Mouse (Mus musculus): ENCODE measurements around the gene Pias1.

DNA sequence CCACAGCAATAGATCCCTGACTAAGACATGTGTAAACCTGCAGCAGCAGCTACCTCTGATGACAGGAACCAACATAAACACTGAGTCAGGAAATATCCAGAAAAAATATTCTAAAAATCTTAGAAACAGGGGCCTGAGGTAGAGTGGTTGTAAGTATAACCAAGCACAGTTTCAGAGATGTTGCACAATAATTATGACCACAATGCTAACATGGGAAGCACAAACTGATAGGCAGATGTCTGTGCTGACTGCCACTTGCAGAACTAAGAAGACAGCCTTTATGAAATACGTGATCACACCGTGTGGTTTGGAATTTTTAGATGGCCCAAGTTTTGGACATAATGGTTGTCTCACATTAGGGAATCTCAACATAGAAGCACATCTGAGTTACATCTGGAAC, 83.9 kb downstream of the Pias1 start:
- TF ChIP-seq CTCF (conservative IDR thresholded peaks at IDR 0.05; ENCODE audit: low read length): no peak
- no peak for TF ChIP-seq POU5F1 (IDR thresholded peaks at IDR 0.05; ENCODE audit: borderline replicate concordance, low read length)
- no peak for TF ChIP-seq NANOG (IDR thresholded peaks at IDR 0.05; ENCODE audit: borderline replicate concordance, low read length)

Measured in E14TG2a.4 (cell line).